Mouse (Mus musculus) heart, adult 2 months (tissue): ENCODE results near the gene 4930415O20Rik. TPM values are rescaled to one million over a fixed set of nuclear protein-coding genes. Genes with fewer than 3 reads are reported as not detected.
A peak's percentile ranks its signal among the peaks of the same experiment; 100 is the strongest.

Source experiments
- DNase-seq, 2 experiments: peaks; one replicate each; pipeline ENCODE4 v3.0.0; 2021
- H3K27ac ChIP-seq: fragments of 200-600 bp; 2 replicates; pipeline ENCODE4 v1.8.1; 2022
- H3K27me3 ChIP-seq: fragments of 200-500 bp; 2 replicates; pipeline ENCODE4 v1.6.1; 2012; ENCODE audit warnings: mild to moderate bottlenecking, low read length, inconsistent platforms, mixed read lengths; ENCODE audit not compliant: control insufficient read depth, insufficient read depth
- H3K36me3 ChIP-seq: fragments of 200-500 bp; 2 replicates; pipeline ENCODE4 v1.6.1; 2012; ENCODE audit warnings: low read length, inconsistent platforms; ENCODE audit not compliant: control insufficient read depth, insufficient read depth
- H3K4me1 ChIP-seq: fragments of 200-500 bp; 2 replicates; pipeline ENCODE4 v1.6.1; 2011; ENCODE audit warnings: low read length; ENCODE audit not compliant: control insufficient read depth, insufficient read depth
- H3K4me3 ChIP-seq: fragments of 200-600 bp; 2 replicates; pipeline ENCODE4 v1.8.1; 2022
- H3K79me2 ChIP-seq: fragments of 200-500 bp; replicated peaks from 2 replicates; pipeline ENCODE4 v1.6.1; 2012; ENCODE audit warnings: mild to moderate bottlenecking, inconsistent platforms, low read length, moderate library complexity, mixed read lengths; ENCODE audit not compliant: control insufficient read depth, insufficient read depth
- H3K9ac ChIP-seq: fragments of 200-500 bp; 2 replicates; pipeline ENCODE4 v1.6.1; 2012; ENCODE audit warnings: low read depth, mild to moderate bottlenecking, control low read depth, inconsistent platforms, low read length, mixed read lengths
- CTCF ChIP-seq: fragments of 200-600 bp; IDR thresholded peaks from 2 replicates; pipeline ENCODE4 v1.8.1; 2022; ENCODE audit warnings: antibody characterized with exemption, mild to moderate bottlenecking, moderate library complexity
- EP300 ChIP-seq: fragments of 200-500 bp; IDR thresholded peaks from 2 replicates; pipeline ENCODE4 v1.6.1; 2011; ENCODE audit warnings: low read depth, low read length, control low read depth; ENCODE audit not compliant: insufficient read depth
- POLR2A ChIP-seq: fragments of 200-500 bp; IDR thresholded peaks from 2 replicates; pipeline ENCODE4 v1.6.1; 2011; ENCODE audit warnings: mild to moderate bottlenecking, low read depth, low read length, control low read depth; ENCODE audit not compliant: insufficient read depth
- WGBS: fragments of 180-500 bp; shearing (Covaris S2); methylation state at CpG from one replicate; pipeline ENCODE4 v1.1.7; 2018; 5-methylcytosine and 5-hydroxymethylcytosine counted together
- intact Hi-C: fragments of 180-260 bp; cut with DNase I; formaldehyde crosslinking; loops from one replicate; pipeline ENCODE4 v1.15.1; 2025
- polyA plus RNA-seq: library from polyadenylated mRNA; depleted of rRNA; stranded (reverse); fragments of >200 nt; gene quantifications from 2 replicates; pipeline ENCODE4 v1.2.3, GENCODE M21; 2012
- total RNA-seq, 2 experiments: library from RNA; stranded (reverse); gene quantifications; 2 replicates each; pipeline ENCODE4 v1.2.3; 2021

The 4930415O20Rik gene
- total and polyA plus RNA-seq, 3 experiments: 1.6 to 2.1 TPM; not detected in 1

GRCm38 (mm10) chr15:98541064-98541463 lies 29.7 kb upstream of the 4930415O20Rik start:
- no peak overlapping the region for H3K9ac ChIP-seq
- H3K36me3 ChIP-seq: peaks cover 2% of the 10 kb centered on the region; the same call in 1 of the 2 replicates
- no peak for DNase-seq
- TF ChIP-seq POLR2A (no peak), CTCF (no peak)
- H3K27ac ChIP-seq: no peak overlapping the region
- intact Hi-C loops: no loop called here
- no peaks in the 10 kb centered on the region for H3K4me1 ChIP-seq
- H3K27me3 ChIP-seq: no peaks in the 10 kb centered on the region
- H3K4me3 ChIP-seq: no peak overlapping the region
- no peaks in the 10 kb centered on the region; the same call in 1 of the 2 replicates for H3K79me2 ChIP-seq
- WGBS: 65% methylated on average over 6 of the region's 6 CpGs

- no peaks in the 10 kb centered on the region; the same call in 1 of the 2 replicates for H3K79me2 ChIP-seq
- no peak overlapping the region for H3K9ac ChIP-seq
- TF ChIP-seq POLR2A (no peak), EP300 (no peak), CTCF (no peak)
- peaks cover 2% of the 10 kb centered on the region; the same call in 1 of the 2 replicates for H3K36me3 ChIP-seq
- no peaks in the 10 kb centered on the region for H3K27me3 ChIP-seq
- WGBS: 83% methylated on average over 4 of the region's 4 CpGs
- intact Hi-C loops: no loop called here
- H3K4me3 ChIP-seq: no peak overlapping the region
- no peak overlapping the region for H3K27ac ChIP-seq
- no peak for DNase-seq
- H3K4me1 ChIP-seq: no peaks in the 10 kb centered on the region
These were observed 27.5 kb upstream of the 4930415O20Rik start for GRCm38 (mm10) chr15:98543341-98543740.

GRCm38 (mm10) chr15:98545151-98545550 lies 25.7 kb upstream of the 4930415O20Rik start:
- intact Hi-C loops: no loop called here
- Histone ChIP-seq H3K4me3 (no peak overlapping the region), H3K4me1 (no peaks in the 10 kb centered on the region), H3K9ac (no peak overlapping the region), H3K27me3 (no peaks in the 10 kb centered on the region), H3K36me3 (peaks cover 2% of the 10 kb centered on the region; the same call in 1 of the 2 replicates), H3K27ac (no peak overlapping the region), H3K79me2 (no peaks in the 10 kb centered on the region)
- no peak for TF ChIP-seq EP300
- no peak for TF ChIP-seq POLR2A
- no peak for TF ChIP-seq CTCF
- WGBS: 91% methylated on average over 3 of the region's 3 CpGs
- DNase-seq: no peak

- intact Hi-C loops: no loop called here
- H3K79me2 ChIP-seq: no peaks in the 10 kb centered on the region
- H3K27ac ChIP-seq: no peak overlapping the region
- H3K4me3 ChIP-seq: no peak overlapping the region
- H3K4me1 ChIP-seq: no peaks in the 10 kb centered on the region
- WGBS: 93% methylated on average over 5 of the region's 5 CpGs
- H3K36me3 ChIP-seq: peaks cover 2% of the 10 kb centered on the region; the same call in 1 of the 2 replicates
- TF ChIP-seq CTCF: no peak
- TF ChIP-seq POLR2A: no peak
- TF ChIP-seq EP300: no peak
- H3K9ac ChIP-seq: no peak overlapping the region
- DNase-seq: peak in 1 of 2 experiments; percentile 2
- no peaks in the 10 kb centered on the region for H3K27me3 ChIP-seq
These were observed 24.0 kb upstream of the 4930415O20Rik start for GRCm38 (mm10) chr15:98546843-98547242.

GRCm38 (mm10) chr15:98552758-98553157 lies 18.0 kb upstream of the 4930415O20Rik start:
- no peak overlapping the region for H3K4me3 ChIP-seq
- 82% methylated on average over 2 of the region's 2 CpGs for WGBS
- TF ChIP-seq EP300 (no peak), POLR2A (no peak)
- no peaks in the 10 kb centered on the region for H3K4me1 ChIP-seq
- no peaks in the 10 kb centered on the region for H3K27me3 ChIP-seq
- H3K36me3 ChIP-seq: peaks cover 10% of the 10 kb centered on the region; the same call in 1 of the 2 replicates
- no peak overlapping the region for H3K27ac ChIP-seq
- no peak for DNase-seq
- no peaks in the 10 kb centered on the region for H3K79me2 ChIP-seq
- no peak overlapping the region for H3K9ac ChIP-seq
- intact Hi-C loops: no loop called here

GRCm38 (mm10) chr15:98555881-98556280 lies 14.9 kb upstream of the 4930415O20Rik start:
- peak in 1 of 2 experiments; percentile 61 for DNase-seq
- TF ChIP-seq POLR2A (no peak), EP300 (peak; percentile 34; the same call in 1 of the 2 replicates), CTCF (no peak)
- Histone ChIP-seq H3K4me1 (no peaks in the 10 kb centered on the region), H3K27ac (no peak overlapping the region), H3K4me3 (no peak overlapping the region), H3K27me3 (no peaks in the 10 kb centered on the region), H3K9ac (no peak overlapping the region), H3K79me2 (no peaks in the 10 kb centered on the region), H3K36me3 (peaks cover 22% of the 10 kb centered on the region)
- intact Hi-C loops: no loop called here
- WGBS: 58% methylated on average over 4 of the region's 4 CpGs
